Mouse (Mus musculus) left cerebral cortex, postnatal 4 days (tissue): ENCODE measurements around the gene Oat. TPM values are rescaled to one million over a fixed set of nuclear protein-coding genes. Genes with fewer than 3 reads are reported as not detected.

Experiments
- DNase-seq: peaks from one replicate; pipeline ENCODE4 v3.0.0-alpha.2; 2022
- intact Hi-C: fragments of 180-260 bp; cut with DNase I; formaldehyde crosslinking; loops from one replicate; pipeline ENCODE4 v1.15.1; 2025
- total RNA-seq, 2 experiments: library from RNA; stranded (reverse); gene quantifications; 2 replicates each; pipeline ENCODE4 v1.2.3; 2021

Oat gene
- total RNA-seq, 2 experiments from 2014 or later: 65.5 to 68.2 TPM

DNA sequence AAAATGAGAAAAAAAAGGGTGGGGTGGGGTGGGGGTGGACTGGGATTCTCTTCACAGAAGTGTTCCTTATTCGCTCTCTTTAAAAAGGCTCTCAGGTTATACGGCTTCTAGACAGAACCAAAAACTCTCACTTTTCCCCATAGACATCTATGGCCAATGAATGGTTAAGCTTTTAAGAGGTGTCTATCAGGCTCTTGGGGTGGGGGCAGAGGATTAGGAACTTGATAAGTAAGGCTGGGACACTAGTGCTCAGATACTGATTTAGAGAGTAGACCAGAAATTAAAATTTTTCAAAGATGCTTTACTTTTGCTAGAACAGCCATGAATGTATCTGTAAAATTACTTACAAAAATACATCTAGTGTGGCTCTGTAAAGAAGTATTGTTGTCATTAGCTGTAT lies 18.1 kb upstream of the Oat start:
- intact Hi-C loops: no loop called here
- no peak for DNase-seq

DNA sequence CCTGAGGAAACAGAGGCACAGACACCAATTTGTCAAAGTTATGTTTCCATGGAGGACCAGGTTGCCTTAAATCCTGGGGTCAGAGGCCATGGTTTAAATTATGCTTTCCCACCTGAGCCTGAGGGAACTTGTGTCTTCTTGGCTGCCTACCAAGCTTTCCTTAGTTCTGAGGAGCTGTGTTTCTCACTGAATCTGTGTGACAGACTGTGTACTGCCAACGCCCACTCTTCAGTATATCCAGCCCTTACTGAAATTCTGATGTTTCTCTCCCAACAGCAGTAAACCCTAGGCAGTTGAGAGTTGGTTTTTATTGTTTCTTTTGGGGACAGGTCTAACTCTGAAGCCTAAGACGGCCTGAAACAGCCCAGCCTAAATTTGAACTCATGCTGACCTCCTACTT lies 17.6 kb upstream of the Oat start:
- intact Hi-C loops: no loop called here
- no peak for DNase-seq

DNA sequence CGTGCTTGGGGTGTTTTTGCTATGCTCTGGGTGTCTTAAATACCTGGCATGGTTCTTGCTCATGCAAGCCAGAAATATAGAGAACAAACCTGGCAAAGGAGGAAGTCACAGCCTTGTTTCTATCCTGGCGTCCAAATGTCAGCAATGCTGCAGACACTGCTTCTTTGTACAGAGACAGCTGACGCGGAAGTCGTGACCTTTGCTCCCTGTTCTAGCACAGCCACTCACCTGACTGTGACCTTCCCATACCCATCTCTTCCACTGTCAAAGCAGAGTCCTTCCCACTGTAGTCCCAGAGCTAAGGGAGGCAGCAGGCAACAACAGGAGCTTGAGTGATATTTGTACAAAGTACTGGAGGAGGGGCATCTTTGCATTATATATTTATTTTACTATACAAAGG lies 13.4 kb upstream of the Oat start:
- DNase-seq: no peak
- intact Hi-C loops: no loop called here

- intact Hi-C loops: no loop called here
- no peak for DNase-seq
Measured at GRCm38 (mm10) chr7:132587167-132587566, 11.0 kb upstream of the Oat start.

- DNase-seq: no peak
- intact Hi-C loops: no loop called here
Measured at GRCm38 (mm10) chr7:132585695-132586491, 9.7 kb upstream of the Oat start.

GRCm38 (mm10) chr7:132581441-132581840 lies 5.2 kb upstream of the Oat start:
- intact Hi-C loops: no loop called here
- DNase-seq: no peak

DNA sequence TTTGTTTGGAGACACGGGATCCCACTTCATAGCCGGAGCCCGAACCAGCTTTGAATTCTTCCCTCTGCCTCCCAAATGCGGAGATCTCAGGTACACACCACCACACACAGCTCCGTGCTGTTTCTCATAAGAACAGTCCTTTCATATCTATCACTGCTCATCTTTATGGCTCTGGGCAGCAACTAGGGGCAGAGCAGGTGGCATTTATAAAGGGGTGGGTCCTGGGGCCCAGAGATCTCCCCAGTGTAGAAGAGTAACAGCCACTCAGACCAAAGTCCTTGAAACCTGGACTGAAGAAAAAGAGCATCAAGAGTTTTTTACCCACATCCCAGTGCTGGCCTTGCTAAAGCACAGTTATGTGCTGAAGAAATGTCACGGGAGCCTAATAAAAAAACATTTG lies 4.3 kb upstream of the Oat start:
- no peak for DNase-seq

GRCm38 (mm10) chr7:132576891-132577290 lies 693 bp upstream of the Oat start:
- no peak for DNase-seq
- intact Hi-C loops: no loop called here

More for the DNA sequence above, 4.3 kb upstream of the Oat start:
- intact Hi-C loops: no loop called here

DNA sequence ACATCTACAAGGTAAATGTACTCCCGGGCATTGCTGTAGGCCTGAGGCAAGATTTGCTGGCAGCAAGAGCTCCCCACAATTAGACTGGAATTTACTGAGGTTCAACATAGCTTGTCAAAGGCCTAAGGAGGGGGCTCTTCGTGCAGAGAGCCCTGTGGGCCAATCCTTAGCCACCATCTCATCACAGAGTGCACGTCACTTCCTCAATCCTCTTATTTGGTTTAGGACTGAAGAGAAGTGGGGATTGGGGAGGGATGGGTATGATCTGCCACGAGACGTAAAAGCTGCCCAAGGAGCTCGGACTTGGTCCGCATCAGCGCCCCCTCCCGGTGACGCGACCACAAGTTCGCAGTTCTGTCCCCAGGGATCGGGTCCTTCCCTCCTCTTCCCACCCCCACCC lies 575 bp downstream of the Oat start:
- intact Hi-C loops: no loop called here
- peak; percentile 85 for DNase-seq

- intact Hi-C loops: no loop called here
- DNase-seq: no peak
Measured at GRCm38 (mm10) chr7:132574646-132575045, 1.6 kb downstream of the Oat start.

DNA sequence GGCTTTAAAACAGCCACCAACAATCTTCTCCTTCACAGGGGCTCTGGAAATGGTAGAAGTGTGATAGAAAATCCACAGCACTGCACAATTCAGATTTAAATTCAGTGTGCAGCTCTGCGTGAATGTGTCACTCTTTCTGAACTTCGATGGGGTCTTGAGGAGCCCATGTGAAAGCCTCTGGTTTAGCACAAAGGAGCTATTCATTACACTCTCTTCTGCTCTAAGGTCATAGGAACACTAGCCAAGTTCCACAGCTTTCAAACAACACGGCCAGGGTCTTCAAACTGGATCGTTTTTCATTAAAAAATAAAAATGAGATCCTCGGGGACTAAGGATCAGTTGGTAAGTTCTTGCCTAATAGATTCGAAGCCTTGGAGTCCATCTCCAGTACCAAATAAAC lies 3.0 kb downstream of the Oat start:
- DNase-seq: no peak
- intact Hi-C loops: no loop called here

GRCm38 (mm10) chr7:132572738-132573137 lies 3.5 kb downstream of the Oat start:
- intact Hi-C loops: no loop called here
- DNase-seq: no peak

- intact Hi-C loops: no loop called here
- DNase-seq: peak; percentile 27
Measured at GRCm38 (mm10) chr7:132571481-132571880, 4.7 kb downstream of the Oat start.

DNA sequence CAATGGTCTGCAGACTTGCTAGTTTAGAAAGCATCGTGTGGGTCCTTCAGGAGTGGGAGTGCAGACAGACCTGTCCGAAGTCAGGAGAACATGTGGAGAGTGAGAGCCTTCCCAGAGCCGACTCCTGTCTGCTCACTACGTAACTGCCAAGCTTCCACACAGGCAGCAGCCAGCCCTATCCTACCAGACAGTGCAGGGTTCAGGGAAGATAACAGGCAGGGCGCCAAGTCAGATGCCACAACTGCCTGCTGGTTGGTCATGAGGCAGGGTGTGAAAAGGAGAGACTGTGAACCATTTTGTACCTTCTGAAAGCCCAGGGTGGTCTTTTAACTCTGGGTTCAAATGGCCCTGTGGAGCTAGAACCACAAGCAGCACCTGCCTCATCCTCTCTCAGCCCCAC lies 6.1 kb downstream of the Oat start:
- intact Hi-C loops: no loop called here
- DNase-seq: peak; percentile 50

DNA sequence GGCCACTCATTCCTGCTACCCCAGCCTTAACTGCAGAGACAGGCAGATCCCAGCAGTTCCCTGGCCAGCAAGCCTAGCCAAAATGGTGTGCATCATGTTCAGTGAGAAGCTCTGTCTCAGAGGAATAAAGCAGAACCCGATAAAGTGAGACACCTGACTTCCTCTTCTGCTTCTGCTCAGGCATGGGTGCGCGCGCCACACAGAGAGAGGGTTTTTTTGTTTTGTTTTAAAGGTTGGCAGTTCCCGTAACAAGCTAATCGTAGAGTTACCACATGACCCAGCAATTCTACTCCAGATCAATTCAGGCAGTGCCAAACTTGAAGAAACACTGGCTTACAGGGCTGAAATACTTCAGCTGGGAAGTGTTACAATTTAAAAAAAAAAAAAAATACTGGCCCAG lies 7.4 kb downstream of the Oat start:
- no peak for DNase-seq
- intact Hi-C loops: no loop called here

GRCm38 (mm10) chr7:132565831-132566230 lies 10.4 kb downstream of the Oat start:
- no peak for DNase-seq
- intact Hi-C loops: no loop called here

DNA sequence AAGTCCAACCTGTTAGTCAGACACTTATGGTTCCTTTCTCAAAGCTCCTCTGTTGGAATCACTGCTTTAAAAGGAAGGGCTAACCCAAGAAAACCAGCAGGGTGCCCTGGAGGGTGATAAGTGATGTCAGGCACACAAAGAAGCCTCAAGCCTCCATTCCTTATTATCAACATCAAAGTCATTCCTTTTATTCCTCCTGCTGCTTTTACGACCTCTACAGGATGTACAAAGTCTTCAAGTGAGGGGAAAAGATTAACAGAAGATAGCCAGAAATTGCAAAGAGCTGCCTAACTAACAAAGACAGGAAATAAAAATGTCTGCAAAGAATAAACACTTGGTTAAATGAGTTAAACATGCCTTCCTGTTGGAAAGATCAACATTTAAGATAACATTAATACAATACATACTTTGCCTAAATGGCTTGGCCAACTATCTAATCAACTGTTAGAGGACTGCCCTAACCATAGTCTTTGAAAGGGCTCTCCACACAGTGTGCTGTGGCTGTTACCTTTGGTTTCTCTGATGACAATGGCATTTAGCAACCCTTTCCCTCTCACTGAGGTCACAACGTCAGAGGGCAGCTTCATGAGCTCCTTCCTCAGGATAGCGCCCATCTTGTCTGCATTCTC lies 16.9 kb downstream of the Oat start:
- intact Hi-C loops: no loop called here
- DNase-seq: no peak

DNA sequence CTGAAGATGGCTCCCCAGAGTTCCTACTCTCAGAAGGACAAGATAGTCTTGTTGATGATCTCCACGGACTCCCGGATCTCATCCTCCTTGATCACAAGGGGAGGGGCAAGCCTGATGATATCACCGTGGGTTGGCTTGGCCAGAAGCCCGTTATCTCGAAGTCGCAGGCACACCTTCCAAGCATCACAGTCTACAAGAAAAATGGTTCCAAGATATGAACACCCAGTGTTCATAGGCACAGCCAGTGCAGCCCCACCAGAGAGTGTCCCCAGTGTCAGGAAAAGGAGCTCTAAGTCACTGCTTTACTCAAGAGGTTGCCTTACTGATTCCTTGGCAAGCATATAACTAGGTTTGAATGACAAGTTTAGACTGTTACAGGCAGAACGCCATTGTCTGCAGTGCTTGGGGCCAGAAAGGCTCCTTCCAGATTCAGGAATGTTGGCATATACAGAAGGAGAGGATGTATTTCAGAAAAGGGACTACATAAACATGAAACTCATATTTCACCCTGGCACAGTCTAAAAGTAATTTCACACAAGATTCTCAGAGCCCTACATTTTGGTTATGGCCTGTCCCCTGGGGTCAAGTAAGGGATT lies 18.0 kb downstream of the Oat start:
- DNase-seq: no peak
- intact Hi-C loops: no loop called here

DNA sequence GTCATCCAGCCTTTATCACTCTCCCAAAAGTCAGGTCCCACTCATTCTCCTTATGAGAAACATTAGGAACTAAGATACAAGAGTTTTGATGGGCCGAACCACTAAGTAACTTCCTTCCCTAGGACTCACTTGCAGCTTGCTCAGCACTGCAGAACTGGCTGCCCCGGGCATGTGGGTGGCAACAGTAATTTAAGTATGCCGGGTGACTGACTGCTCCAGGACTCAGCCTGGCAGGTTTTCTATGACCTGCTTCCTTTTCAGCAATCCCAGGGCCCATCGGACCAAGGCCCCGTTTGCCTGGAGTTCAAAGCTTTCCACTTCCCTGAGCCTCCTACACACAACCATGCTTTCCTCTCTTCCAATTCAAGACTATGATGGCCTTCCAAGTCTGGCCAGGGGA lies 19.6 kb downstream of the Oat start:
- no peak for DNase-seq
- intact Hi-C loops: no loop called here

DNA sequence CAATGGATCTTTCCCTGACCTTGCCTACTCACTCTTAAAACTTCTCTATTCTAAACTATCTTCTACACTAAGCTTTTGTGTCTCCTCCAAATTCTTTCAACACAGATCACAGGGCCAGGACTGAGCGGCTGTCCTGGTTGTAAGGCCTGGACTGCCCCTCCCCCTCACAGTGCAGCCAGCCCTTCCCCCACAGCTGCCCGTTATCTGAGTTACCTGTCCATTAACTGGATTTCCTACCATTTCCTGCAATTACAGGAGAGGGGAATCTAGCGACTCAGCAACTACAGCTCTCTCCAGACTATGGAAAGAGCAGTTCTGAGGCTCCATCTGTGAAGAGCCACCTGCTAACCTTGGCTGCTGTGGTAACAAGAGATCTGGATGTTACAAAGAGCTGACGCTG lies 20.3 kb downstream of the Oat start:
- intact Hi-C loops: no loop called here
- no peak for DNase-seq

- intact Hi-C loops: loop anchor here (5.0 kb wide), 1 partner anchor 237 kb away; the partner anchor contains the start of gene Chst15
- no peak for DNase-seq
Measured at GRCm38 (mm10) chr7:132554091-132554490, 22.1 kb downstream of the Oat start.
